Comparison of ENCODE assay signal across 15 mouse cellular contexts in genomic region chr9:91528838-91529475, GRCm38 (mm10).
"Had no signal": no experiment of that assay in that cellular context is flagged by ENCODE, and none has a peak within 500 bp of the region (broad histone marks: within the 10 kb centered on the region; RNA-seq: fewer than 3 reads in every experiment).

No protein-coding gene starts in this region.

- H3K9me3 ChIP-seq: kidney, embryonic 15.5 days; limb, embryonic 15.5 days; liver, embryonic 12.5 days; megakaryocyte, embryonic 14.5 days; midbrain, embryonic 15.5 days; neural tube, embryonic 12.5 days had no signal

- ATAC-seq: liver, embryonic 12.5 days; midbrain, embryonic 15.5 days had no signal

- H3K4me3 ChIP-seq: kidney, embryonic 15.5 days; limb, embryonic 15.5 days; liver, embryonic 12.5 days; megakaryocyte, embryonic 14.5 days; midbrain, embryonic 15.5 days; neural tube, embryonic 12.5 days had no signal

- H3K36me3 ChIP-seq: kidney, embryonic 15.5 days; limb, embryonic 15.5 days; liver, embryonic 12.5 days; midbrain, embryonic 15.5 days; neural tube, embryonic 12.5 days had no signal

- H3K4me2 ChIP-seq: kidney, embryonic 15.5 days; limb, embryonic 15.5 days; liver, embryonic 12.5 days; lung, embryonic 14.5 days; midbrain, embryonic 11.5 days; midbrain, embryonic 15.5 days; neural tube, embryonic 12.5 days had no signal

- H3K27ac ChIP-seq: kidney, embryonic 15.5 days; limb, embryonic 15.5 days; liver, embryonic 12.5 days; macrophage; midbrain, embryonic 15.5 days; neural tube, embryonic 12.5 days had no signal

- H3K27me3 ChIP-seq: kidney, embryonic 15.5 days; limb, embryonic 15.5 days; liver, embryonic 12.5 days; megakaryocyte, embryonic 14.5 days; midbrain, embryonic 15.5 days; neural tube, embryonic 12.5 days had no signal

- DNase-seq: kidney, adult 2 months; kidney, postnatal 14 days; layer of hippocampus, postnatal 36 days; lung, embryonic 14.5 days; lung, postnatal 14 days; right cerebral cortex, postnatal 25 days; thymus, postnatal 4 days had no signal

- H3K9ac ChIP-seq: kidney, embryonic 15.5 days; limb, embryonic 15.5 days; liver, embryonic 12.5 days; lung, embryonic 14.5 days; midbrain, embryonic 15.5 days; neural tube, embryonic 12.5 days had no signal

- H3K4me1 ChIP-seq: kidney, embryonic 15.5 days; limb, embryonic 15.5 days; liver, embryonic 12.5 days; megakaryocyte, embryonic 14.5 days; midbrain, embryonic 15.5 days; neural tube, embryonic 12.5 days had no signal
